Mouse (Mus musculus): ENCODE data around the gene Rad51b.

DNA sequence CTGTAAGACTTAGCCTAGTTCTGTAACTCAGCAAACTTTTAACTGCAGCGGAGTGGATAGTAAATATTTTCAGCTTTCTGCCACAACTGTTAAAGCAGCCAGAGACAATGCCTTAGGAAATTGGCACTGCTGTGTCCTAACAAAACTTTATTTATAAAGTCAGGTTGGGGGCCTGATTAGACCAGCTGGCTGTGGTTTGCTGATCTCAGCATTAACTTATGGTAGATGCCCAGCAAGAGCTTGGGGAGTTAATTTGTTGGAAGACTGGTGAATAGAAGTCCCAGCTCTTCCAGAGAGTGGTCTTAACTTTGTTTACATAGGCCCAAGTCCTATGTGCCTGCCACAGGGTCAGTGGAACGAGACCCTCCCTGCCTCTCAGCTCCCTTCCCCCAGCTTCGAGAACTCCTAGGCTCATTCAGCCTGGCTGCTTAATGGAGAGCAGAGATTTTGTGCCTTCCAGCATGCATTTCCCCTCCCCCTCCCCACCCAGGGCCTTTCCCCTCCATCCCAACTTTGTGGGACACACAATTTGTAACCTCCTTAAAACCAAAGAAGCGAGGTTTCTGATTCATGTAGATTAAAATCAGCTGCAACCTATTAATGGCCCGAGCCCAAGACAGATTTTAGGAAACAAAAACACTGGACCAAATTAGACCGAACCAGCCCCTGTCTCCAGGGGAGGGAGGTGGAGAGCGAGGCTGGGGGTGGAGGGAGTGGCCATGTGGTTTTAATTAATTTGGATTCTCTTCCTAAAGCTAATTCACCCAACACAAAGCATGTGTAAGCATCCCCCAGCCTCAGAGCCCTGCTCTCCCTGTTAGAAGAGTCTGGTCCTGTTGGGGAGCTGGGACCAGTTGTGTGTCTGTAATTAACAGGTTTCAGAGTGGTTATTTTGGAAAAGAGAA, 549.4 kb downstream of the Rad51b start:
- TF ChIP-seq CTCF (IDR thresholded peaks at IDR 0.05; ENCODE audit: low read depth, low read length), result no peak
- TF ChIP-seq TAL1 (conservative IDR thresholded peaks at IDR 0.05; ENCODE audit: low read depth, low read length), result no peak
- TF ChIP-seq GATA1 (IDR thresholded peaks at IDR 0.05; ENCODE audit: borderline replicate concordance, low read length), result no peak
